Mouse (Mus musculus): ENCODE measurements around the gene Ltbr. TPM values are rescaled to one million over a fixed set of nuclear protein-coding genes. Genes with fewer than 3 reads are reported as not detected.
A peak's percentile ranks its signal among the peaks of the same experiment; 100 is the strongest.
"Not testable (repeated sequence)": the region's sequence is repeated elsewhere in the genome, so short reads cannot be mapped to it uniquely, and the experiment has no call there.

Gene Ltbr
- total RNA-seq, 2 experiments from 2014 or later = 43.8 to 48.0 TPM

DNA sequence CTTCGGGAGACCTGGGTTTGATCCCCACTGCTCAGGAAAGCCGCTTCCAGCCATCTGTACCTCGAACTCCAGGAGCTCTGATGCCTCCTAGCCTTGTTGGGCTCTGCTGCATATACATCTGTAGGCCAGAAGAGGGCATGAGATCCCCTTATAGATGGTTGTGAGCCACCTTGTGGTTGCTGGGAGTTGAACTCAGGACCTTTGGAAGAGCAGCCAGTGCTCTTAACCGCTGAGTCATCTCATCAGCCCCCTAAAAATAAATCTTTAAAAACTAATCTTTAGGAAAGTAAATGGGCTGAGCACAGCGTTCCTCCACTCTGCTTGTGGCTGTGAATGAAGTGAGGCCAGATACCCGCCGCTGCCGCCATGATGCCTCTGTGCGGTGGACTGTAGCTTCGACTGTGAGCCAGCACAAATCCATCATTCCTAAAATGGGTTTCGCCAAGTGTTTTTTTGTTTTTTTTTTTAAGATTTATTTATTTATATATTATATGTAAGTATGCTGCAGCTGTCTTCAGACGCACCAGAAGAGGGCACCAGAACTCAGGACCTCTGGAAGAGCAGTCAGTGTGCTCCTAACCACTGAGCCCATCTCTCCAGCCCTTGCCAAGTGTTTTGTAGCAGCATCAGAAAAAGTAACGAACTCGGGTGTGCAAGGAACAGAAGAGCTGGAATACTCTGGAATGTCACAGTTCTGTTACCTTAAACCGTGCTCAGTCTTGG, 38.7 kb downstream of the Ltbr start:
- DNase-seq (ENCODE audit: low spot score in 2 of 2) = peak in 1 of 2 experiments; percentile 54

DNA sequence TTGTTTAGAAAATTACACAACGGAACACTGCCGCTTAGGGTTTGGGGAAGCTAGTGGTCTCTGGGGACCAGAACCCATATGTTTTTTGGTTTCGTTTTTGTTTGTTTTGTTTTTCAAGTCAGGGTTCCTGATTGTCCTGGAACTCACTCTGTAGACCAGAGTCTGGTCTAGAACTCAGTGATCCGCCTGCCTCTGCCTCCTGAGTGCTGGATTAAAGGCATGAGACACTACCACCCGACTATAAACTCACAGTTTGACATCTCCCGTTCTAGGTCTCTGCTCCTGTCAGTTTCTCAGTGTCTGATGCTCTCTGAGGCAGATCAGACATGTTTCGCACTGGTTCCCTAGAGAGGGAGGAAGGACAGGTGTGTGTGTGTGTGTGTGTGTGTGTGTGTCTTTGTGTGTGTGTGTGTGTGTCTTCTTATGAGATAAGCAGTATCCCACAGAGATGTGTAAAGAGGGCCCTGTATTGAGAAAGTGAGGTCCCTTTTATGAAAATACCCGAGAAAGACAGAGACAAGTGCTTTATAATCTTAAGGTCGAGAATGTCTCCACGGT, 41.4 kb downstream of the Ltbr start:
- DNase-seq (ENCODE audit: low spot score in 2 of 2) = no peak

DNA sequence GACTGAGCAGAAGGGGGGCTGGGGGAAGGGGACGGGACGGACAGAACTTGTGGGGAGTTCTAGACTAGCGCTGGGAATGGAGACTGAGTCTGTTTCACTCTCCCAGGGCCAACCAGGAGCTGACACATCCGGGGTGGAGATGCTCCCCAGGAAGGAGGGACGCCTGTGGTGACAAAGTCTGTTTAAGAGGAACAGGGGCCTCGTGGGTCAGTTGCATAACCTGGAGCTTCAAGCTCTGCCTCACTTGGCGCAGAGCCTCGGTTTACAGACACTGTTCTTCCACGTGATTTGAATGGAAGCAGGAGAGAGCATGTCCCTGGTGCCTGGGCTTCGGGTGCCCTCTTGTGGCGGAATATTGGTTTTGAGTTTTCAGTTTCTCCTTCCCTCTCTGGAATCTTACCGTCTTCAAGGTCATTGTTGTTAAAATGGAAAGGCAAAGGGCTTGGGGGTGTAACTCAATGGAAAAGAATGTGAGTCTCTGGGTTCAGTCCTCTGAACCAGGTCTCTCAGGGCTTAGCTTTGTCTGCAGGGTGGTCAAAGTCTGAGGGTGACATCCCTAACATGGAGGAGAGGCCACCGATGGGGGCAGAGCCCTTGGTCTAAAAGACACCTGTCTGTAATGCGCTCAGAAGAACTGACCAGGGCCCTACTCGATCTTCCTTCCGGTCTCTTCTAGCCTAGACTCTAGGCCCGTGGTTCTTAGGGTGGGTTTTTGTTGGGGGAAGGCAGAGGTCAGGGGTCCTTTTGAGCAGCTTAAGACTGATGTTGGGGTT, 42.0 kb downstream of the Ltbr start:
- DNase-seq (ENCODE audit: low spot score in 2 of 2) = peak; percentile 76 to 92

DNA sequence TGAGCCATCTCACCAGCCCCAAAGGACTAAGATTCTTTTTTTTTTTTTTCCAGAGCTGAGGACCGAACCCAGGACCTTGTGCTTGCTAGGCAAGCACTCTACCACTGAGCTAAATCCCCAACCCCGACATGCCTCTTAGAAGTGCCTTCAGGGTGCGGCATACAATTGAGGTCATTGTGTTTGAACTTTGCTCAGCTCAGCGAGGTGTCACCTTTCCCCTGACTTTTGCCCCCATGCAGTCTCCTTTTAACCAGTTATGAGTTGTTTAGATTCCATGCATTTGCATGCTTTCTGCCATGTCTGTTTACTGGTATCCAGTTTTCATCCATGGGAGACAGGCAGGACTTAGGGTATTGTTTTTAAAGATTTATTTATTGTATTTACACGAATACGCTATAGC, 44.9 kb downstream of the Ltbr start:
- no peak for DNase-seq (ENCODE audit: low spot score in 2 of 2)

DNA sequence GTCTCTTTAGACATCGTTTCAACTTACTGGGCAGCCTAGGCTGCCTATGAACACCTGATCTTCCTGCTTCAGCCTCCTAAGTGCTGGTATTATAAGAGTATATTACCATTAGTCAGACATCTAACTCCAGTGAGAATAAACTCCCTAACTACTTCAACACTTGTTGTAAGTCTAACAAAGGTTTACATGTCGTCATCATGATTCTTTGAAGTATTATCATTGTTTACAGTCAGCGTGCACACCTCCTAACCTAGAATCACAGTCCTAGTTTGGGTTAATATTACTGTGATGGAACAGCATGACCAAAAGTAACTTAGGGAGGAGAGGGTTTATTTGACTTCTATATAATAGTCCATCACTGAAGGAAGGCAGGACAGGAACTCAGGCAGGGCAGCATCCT, 46.2 kb downstream of the Ltbr start:
- no peak for DNase-seq (ENCODE audit: low spot score in 2 of 2)

DNA sequence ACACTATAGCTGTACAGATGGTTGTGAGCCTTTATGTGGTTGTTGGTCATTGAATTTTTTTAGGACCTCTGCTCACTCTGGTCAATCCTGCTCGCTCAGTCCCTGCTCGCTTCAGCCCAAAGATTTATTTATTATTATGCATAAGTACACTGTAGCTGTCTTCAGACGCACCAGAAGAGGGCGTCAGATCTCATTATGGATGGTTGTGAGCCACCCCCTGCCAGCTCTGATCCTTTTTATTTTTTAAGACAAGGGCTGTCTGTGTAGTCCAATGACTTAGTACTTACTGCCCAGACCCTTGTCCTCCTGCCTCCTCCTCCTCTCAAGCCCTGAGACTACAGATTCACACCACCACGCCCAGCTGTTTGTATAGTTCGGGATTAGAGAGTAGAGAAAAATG, 47.1 kb downstream of the Ltbr start:
- not testable (repeated sequence) for DNase-seq (ENCODE audit: low spot score in 2 of 2)

DNA sequence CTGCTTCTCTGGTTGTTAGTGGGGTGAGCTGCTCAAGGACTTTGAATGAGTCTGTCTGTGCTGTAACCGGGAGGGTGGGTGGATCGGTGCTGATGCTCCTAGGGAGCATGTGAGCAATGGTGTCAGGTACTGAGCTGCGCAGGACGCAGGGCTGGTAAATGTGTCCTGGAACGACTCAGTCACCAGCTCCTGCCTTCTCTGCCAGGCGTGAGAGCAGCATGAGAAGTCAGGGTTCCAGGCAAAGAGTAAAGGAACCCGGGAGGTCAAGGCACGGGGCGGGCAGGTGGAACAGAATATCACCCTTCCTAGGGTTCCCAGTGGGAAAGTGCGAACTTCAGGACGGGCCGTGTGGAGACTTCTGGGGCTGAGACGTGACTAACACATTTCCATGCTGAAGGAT, 47.6 kb downstream of the Ltbr start:
- no peak for DNase-seq (ENCODE audit: low spot score in 2 of 2)

DNA sequence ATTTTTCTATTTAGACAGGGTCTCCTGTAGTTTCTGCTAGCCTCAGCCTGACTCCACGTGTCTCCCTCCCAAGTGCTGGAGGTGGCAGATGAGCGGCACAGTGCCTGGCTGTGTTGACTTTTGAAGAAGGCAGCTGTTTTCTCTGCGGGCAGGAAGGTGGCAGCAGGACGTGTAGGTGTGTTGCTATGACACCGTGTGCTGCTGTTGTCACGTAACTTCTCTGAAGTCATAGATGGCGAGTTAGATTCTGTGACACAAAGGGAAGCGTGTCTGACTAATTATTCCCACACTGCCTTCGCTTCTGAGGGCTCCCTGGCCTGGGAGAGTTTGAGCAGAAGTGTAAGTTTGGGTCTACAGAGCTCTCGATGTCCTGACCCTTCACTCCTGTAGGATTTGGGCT, 48.4 kb downstream of the Ltbr start:
- DNase-seq (ENCODE audit: low spot score in 2 of 2) = no peak

DNA sequence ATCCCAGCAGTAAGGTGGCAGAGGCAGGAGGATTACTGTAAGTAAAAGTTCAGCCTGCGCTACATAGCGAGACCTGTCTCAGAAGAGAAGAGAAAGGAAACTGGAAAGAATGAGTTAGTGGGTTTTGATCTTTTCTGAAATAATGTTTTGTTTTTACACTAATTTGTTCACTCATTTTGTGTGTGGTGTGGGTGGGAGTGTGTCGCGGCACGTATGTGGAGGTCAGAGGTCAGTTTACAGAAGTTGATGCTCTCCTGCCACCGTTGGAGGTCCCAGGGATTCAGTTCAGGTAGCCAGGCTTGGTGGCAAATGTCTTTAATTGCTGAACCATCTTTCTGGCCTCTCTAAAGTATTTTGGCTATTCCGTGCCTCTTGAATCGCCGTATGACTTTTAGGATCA, 49.5 kb downstream of the Ltbr start:
- no peak for DNase-seq (ENCODE audit: low spot score in 2 of 2)

DNA sequence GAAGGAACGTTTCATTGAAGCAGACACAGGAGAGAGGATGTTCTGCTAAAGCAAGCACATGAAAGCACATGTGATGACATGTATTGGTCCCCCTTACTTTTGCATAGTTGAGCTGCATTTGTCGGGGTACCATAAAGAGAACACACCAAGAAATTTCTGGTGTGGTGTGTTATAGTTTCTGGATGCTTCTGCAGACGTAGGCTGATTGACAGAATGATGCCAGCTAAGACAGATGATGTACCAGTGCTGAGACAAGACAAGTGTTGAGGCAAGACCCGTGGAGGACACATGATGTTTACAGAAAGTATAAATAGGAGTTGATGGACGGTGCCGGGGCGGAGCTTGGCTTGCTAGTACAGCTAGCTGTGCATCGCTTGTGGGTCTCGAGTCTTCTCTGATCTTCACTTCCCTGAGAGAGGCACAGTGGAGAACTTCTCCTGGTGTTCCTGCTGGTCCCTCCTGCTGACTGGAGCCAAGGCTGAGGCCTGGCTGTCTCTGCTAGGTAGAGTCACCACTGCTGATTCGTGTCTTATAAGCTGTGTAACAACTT, 53.6 kb downstream of the Ltbr start:
- DNase-seq (ENCODE audit: low spot score in 2 of 2) = no peak

Other genes starting within 250 kb of the Ltbr start
- gene Lpar5, start 246.0 kb downstream of the Ltbr start, total RNA-seq (2021) = under 1 TPM; 0.20 to 0.31 TPM
- gene Chd4, start 217.9 kb downstream of the Ltbr start, total RNA-seq (2021) = 100 to 1,000 TPM; 160 to 164 TPM
- 10 to 100 TPM; 26.7 to 28.5 TPM for gene Nop2, start 182.0 kb downstream of the Ltbr start, total RNA-seq (2021)
- gene Iffo1, start 168.6 kb downstream of the Ltbr start, total RNA-seq (2021) = 100 to 1,000 TPM in 1 of 2 experiments, 10 to 100 TPM in 1; 90.6 to 108 TPM
- 1,000 to 10,000 TPM; 5,945 to 6,079 TPM for gene Gapdh, start 147.4 kb downstream of the Ltbr start, total RNA-seq (2021)
- 10 to 100 TPM; 66.1 to 68.8 TPM for gene Ncapd2, start 122.2 kb downstream of the Ltbr start, total RNA-seq (2021)
- 100 to 1,000 TPM; 206 to 218 TPM for gene Mrpl51, start 122.1 kb downstream of the Ltbr start, total RNA-seq (2021)
- gene Vamp1, start 98.3 kb downstream of the Ltbr start, total RNA-seq (2021) = 1 to 10 TPM; 7.0 to 7.3 TPM
- gene Tapbpl, start 82.0 kb downstream of the Ltbr start, total RNA-seq (2021) = 1 to 10 TPM; 2.4 to 3.4 TPM
- gene Cd27, start 76.9 kb downstream of the Ltbr start, total RNA-seq (2021) = under 1 TPM; 0.44 to 0.71 TPM
- not detected for gene Tuba3a, start 27.8 kb downstream of the Ltbr start, total RNA-seq (2021)
- under 1 TPM; 0.39 to 0.86 TPM for gene Scnn1a, start 6.8 kb upstream of the Ltbr start, total RNA-seq (2021)
- 10 to 100 TPM; 59.8 to 60.1 TPM for gene Tnfrsf1a, start 35.5 kb upstream of the Ltbr start, total RNA-seq (2021)
- gene Plekhg6, start 66.9 kb upstream of the Ltbr start, total RNA-seq (2021) = under 1 TPM; 0.07 to 0.08 TPM
- gene Cd9, start 180.9 kb upstream of the Ltbr start, total RNA-seq (2021) = 100 to 1,000 TPM in 1 of 2 experiments, 10 to 100 TPM in 1; 99.0 to 103 TPM
- gene Vwf, start 232.9 kb upstream of the Ltbr start, total RNA-seq (2021) = 10 to 100 TPM; 26.3 to 26.7 TPM